Mouse (Mus musculus): ENCODE results near the gene Lilra6.
"Not testable (repeated sequence)": the region's sequence is repeated elsewhere in the genome, so short reads cannot be mapped to it uniquely, and the experiment has no call there.

The Lilra6 gene

GRCm38 (mm10) chr7:3915387-3915786 is at the start of gene Lilra6:
Gene Lilra6, minus strand, starts transcription at chr7:3915503.
- not testable (repeated sequence) for DNase-seq

DNA sequence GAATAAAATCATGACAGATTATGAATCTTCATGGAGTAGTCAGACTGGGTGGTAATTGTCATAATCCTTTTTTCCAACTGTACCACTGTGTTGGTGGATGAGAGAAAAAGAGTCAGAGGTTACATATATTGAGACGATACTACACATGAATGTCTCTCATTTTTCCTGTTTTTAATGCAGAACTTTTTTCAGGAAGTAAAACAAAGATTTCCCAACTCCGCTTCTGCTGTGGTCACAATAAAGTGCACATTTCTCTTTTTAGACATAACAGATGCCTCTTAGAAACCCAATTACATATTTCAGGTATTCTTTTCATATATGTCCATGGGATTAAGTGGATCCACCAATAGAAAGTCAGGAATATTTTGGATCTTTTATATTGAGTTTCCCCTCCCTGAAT is 46.7 kb upstream of the Lilra6 start:
- no peak for DNase-seq

DNA sequence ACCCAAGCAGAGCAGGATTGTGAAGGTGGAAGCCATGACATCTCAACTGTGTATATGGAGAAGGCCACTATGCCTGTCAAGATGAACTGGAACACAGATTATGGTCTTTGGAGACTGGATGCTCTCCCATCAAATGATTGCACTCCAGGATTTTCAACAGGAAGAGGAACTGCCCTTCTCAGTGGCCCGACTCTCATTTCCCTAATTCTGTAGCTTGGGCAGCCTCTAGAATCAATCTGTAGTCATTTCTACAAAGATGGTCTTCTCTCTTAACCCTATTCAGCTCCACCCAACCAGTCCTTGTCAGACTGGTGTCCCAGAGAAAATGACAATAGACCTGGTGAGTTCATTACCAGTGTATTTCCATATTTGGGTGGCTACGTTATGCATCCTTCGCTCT is 42.1 kb upstream of the Lilra6 start:
- no peak for DNase-seq

- no peak for DNase-seq
Observed at GRCm38 (mm10) chr7:3949159-3949558, 33.9 kb upstream of the Lilra6 start.

GRCm38 (mm10) chr7:3948223-3948622 is 32.9 kb upstream of the Lilra6 start:
- no peak for DNase-seq

- no peak for DNase-seq
Observed at GRCm38 (mm10) chr7:3946117-3946516, 30.8 kb upstream of the Lilra6 start.

- DNase-seq: no peak
Observed at GRCm38 (mm10) chr7:3940915-3941314, 25.6 kb upstream of the Lilra6 start.

DNA sequence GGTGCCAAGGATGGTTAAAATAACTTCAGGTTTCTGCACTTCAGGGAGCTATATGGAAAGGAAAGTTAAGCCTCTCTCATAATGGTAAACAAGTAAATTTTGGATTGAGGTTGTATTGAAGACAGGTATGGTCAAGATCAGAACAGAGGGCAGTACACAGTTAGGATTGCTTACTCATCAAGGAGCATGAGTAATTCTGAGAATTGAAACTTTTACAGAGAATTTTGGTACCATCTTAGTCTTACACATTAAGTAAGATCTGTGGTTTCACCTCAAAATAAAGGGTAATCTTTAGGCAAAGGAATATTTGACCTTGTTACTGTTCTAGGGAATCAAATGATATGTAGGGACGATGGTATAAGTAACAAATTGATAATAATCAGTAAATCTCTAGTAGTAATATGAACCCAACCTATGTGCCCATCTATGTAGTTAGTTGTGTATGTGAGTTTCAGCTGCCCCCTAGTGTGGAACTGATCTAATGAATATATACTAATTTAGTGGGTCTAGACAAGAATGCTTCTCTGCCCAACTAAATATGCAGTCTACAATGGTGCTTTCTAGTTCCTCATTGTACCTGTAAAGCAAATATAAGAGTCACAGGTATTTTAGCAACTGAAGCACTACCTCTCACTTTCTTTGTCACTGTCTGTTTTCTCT is 24.7 kb upstream of the Lilra6 start:
- no peak for DNase-seq

GRCm38 (mm10) chr7:3935473-3935872 is 20.2 kb upstream of the Lilra6 start:
- not testable (repeated sequence) for DNase-seq

DNA sequence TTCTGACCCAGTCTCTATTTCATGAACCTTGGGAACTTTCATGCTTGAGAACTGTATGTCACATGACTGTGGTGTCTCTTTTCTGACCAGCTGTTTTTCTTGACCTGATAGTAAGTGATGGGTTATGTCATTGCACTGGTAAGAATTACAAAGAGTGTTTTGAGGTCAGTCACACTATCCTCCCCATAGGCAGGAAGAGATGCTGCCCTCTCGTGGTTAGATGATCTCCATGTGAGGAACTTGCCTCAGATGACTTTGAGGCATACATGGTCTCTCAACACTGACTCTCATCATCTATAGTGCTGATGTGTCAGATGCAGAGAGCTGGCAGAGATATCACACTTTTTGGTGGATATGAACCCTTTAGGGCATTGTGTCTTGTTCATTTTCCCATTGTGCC is 11.6 kb downstream of the Lilra6 start:
- DNase-seq: no peak

DNA sequence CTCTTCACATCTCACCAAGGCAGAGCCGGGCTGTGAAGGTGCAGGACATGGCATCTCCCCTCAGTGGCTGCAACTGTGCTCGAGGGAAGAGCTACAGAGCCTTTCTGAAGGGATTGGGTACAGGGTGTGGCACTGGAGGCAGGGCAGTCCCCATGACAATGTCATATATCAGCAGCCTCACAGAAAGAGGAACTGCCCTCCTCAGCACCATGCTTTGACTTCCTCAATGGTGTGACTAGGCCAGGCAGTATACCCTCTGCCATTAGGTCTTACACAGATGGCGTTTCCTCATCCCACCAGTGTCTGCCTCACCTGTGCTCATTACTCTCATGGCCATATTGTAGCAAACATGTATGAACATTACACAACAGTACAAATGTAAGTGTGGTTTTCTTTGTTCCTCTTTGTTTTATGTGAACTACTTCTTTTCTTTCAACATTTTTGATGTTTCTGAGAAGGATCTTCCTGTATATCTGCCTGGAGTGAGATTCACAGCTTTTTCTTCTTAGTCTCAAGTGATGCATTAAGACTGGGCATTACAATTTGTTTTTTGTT is 17.2 kb downstream of the Lilra6 start, which contains the start of gene Gm14548:
Gene Gm14548 (minus strand): TSS at position 85 of the 555 bp plus-strand sequence.
- DNase-seq: not testable (repeated sequence)

GRCm38 (mm10) chr7:3875032-3875431 is 40.3 kb downstream of the Lilra6 start:
- not testable (repeated sequence) for DNase-seq
